Mouse (Mus musculus): ENCODE results near the gene Kntc1. TPM values are rescaled to one million over a fixed set of nuclear protein-coding genes. Genes with fewer than 3 reads are reported as not detected.

Gene Kntc1
- total and polyA plus RNA-seq, 2 experiments from 2014 or later = 4.1 to 7.1 TPM

DNA sequence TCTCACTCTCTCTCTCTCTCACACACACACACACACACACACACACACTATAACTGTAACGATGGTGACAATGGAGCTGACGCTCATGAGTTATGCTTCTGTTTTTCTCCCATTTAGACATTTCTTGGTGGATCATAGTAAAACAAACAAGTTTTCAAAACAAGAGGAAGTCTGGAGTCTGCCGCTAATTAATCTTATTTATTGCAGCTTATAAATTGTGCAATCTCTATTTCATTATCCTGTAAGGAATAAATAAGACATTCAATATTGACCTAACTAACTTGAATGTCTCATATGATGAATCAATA, 71.7 kb downstream of the Kntc1 start:
- no peak overlapping the region for H3K9ac ChIP-seq (replicated peaks; ENCODE audit: low read length)
- H3K27me3 ChIP-seq (ENCODE audit: insufficient read depth, low read length) = no peaks in the 10 kb centered on the region
- H3K9me3 ChIP-seq (ENCODE audit: low read length) = no peaks in the 10 kb centered on the region
- no peak overlapping the region for H3K4me3 ChIP-seq (ENCODE audit: low read length)
- H3K36me3 ChIP-seq (ENCODE audit: insufficient read depth, low read length) = no peaks in the 10 kb centered on the region
- 92% methylated on average over 3 of the region's 3 CpGs for WGBS
- H3K4me2 ChIP-seq (ENCODE audit: low read depth, low read length) = no peak overlapping the region
- TF ChIP-seq CTCF (IDR thresholded peaks at IDR 0.05; ENCODE audit: low read depth) = no peak
- H3K4me1 ChIP-seq (ENCODE audit: insufficient read depth, low read length) = no peaks in the 10 kb centered on the region
- no peak overlapping the region for H3K27ac ChIP-seq
- DNase-seq (ENCODE audit: low spot score) (no peak), ATAC-seq (no peak)

DNA sequence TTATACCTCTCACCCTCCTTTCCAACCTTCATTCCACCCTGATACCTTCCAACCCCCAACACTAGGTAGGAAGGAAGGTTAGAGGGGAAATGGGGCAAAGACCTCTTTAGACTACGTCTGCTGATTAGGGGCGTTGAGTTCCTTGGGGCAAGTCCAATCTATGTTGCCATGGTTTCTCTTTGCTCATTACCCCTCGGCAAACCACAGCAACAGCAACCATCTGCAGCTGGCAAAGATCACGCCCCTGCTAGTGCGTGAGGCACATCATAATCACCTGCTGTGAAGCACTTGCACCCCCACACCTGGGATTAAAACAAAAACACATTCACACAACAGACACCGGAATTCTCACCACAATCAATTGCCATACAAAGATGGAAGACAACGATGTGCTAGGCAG, 73.2 kb downstream of the Kntc1 start:
- no peak overlapping the region for H3K9ac ChIP-seq (replicated peaks; ENCODE audit: low read length)
- TF ChIP-seq CTCF (IDR thresholded peaks at IDR 0.05; ENCODE audit: low read depth) = no peak
- H3K36me3 ChIP-seq (ENCODE audit: insufficient read depth, low read length) = no peaks in the 10 kb centered on the region
- ATAC-seq (no peak), DNase-seq (ENCODE audit: low spot score) (peak; percentile 15)
- H3K4me2 ChIP-seq (ENCODE audit: low read depth, low read length) = no peak overlapping the region
- WGBS = 34% methylated on average over 7 of the region's 7 CpGs
- no peak overlapping the region for H3K27ac ChIP-seq
- H3K27me3 ChIP-seq (ENCODE audit: insufficient read depth, low read length) = no peaks in the 10 kb centered on the region
- no peaks in the 10 kb centered on the region for H3K9me3 ChIP-seq (ENCODE audit: low read length)
- no peak overlapping the region for H3K4me3 ChIP-seq (ENCODE audit: low read length)
- no peaks in the 10 kb centered on the region for H3K4me1 ChIP-seq (ENCODE audit: insufficient read depth, low read length)

DNA sequence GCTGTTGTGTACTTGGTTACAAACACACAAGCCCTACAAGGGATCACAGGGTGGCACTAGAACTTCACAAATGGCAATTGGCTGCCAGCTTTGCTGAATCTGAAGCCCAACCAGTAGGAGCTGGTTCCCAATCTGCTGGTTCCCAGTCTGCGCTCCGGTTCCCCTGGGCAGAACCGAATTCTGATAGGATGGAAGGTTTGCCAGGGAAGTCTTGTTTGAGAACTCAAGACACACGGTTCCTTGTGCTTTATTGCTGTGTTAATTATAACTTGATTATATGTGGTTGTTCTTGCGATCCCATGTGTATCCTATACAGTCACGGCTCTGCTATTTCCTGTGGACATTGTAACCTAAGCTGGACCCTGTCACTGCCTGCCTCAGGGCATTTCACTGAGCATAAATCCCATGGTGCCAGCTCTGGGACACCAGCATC, 78.2 kb downstream of the Kntc1 start:
- DNase-seq (ENCODE audit: low spot score) = peak; percentile 33
- 71% methylated on average over 6 of the region's 6 CpGs for WGBS

GRCm38 (mm10) chr5:123832309-123832708, 82.8 kb downstream of the Kntc1 start:
- no peaks in the 10 kb centered on the region for H3K27me3 ChIP-seq (ENCODE audit: insufficient read depth, low read length)
- H3K36me3 ChIP-seq (ENCODE audit: insufficient read depth, low read length) = no peaks in the 10 kb centered on the region
- no peaks in the 10 kb centered on the region for H3K9me3 ChIP-seq (ENCODE audit: low read length)
- ATAC-seq (no peak), DNase-seq (ENCODE audit: low spot score) (no peak)
- no peak overlapping the region for H3K4me3 ChIP-seq (ENCODE audit: low read length)
- 87% methylated on average over 7 of the region's 7 CpGs for WGBS
- TF ChIP-seq CTCF (IDR thresholded peaks at IDR 0.05; ENCODE audit: low read depth) = no peak
- no peaks in the 10 kb centered on the region for H3K4me1 ChIP-seq (ENCODE audit: insufficient read depth, low read length)
- H3K27ac ChIP-seq = no peak overlapping the region
- H3K4me2 ChIP-seq (ENCODE audit: low read depth, low read length) = no peak overlapping the region
- no peak overlapping the region for H3K9ac ChIP-seq (replicated peaks; ENCODE audit: low read length)

More for the DNA sequence above, 78.2 kb downstream of the Kntc1 start:
- peak; percentile 48 for TF ChIP-seq CTCF (IDR thresholded peaks at IDR 0.05; ENCODE audit: low read depth)
- Histone ChIP-seq H3K4me3 (ENCODE audit: low read length) (no peak overlapping the region), H3K4me1 (ENCODE audit: insufficient read depth, low read length) (no peaks in the 10 kb centered on the region), H3K27me3 (ENCODE audit: insufficient read depth, low read length) (no peaks in the 10 kb centered on the region), H3K27ac (no peak overlapping the region), H3K4me2 (ENCODE audit: low read depth, low read length) (no peak overlapping the region), H3K36me3 (ENCODE audit: insufficient read depth, low read length) (no peaks in the 10 kb centered on the region), H3K9me3 (ENCODE audit: low read length) (no peaks in the 10 kb centered on the region), H3K9ac (replicated peaks; ENCODE audit: low read length) (no peak overlapping the region)
- no peak for ATAC-seq

DNA sequence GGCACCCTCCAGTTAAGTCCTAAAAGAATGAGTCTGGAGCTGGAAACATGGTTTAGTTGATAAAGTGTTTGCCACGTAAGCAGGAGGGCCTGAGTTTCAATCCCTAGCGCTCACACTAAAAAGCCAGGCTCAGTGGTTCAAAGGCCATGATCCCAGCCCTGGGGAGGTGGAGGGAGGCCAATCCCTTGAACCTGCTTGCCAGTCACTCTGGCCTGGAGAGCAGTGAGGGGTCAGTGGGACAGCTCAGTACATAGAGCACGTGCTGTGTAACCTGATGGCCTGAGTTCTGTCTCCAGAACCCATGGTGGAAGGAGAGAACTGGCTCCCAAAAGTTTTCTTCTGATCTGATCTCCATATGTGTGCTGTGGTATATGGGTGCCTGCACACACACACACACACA, 85.3 kb downstream of the Kntc1 start:
- TF ChIP-seq CTCF (IDR thresholded peaks at IDR 0.05; ENCODE audit: low read depth) = no peak

DNA sequence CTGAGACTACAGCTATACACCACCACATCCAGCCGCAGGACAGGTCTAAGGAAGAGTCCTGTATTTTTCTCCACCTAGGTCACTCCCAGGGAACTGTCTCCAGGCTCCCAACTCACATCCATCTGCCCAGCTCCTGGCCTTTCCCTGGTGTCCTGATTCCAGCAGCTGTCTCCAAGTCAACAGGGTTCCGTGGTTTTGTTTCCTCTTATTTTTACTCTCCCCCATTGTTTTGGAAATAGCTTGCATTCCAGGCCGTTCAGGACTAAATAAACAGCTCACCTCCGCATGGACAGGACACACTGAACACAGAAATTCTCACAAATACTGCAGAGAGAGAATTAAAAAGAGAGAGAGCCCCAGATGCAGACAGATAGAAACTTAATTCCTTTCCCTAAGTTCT, 87.9 kb downstream of the Kntc1 start:
- no peak for TF ChIP-seq CTCF (IDR thresholded peaks at IDR 0.05; ENCODE audit: low read depth)
- no peak for ATAC-seq
- Histone ChIP-seq H3K9ac (replicated peaks; ENCODE audit: low read length) (no peak overlapping the region), H3K4me3 (ENCODE audit: low read length) (no peak overlapping the region), H3K4me1 (ENCODE audit: insufficient read depth, low read length) (no peaks in the 10 kb centered on the region), H3K9me3 (ENCODE audit: low read length) (no peaks in the 10 kb centered on the region), H3K27me3 (ENCODE audit: insufficient read depth, low read length) (no peaks in the 10 kb centered on the region), H3K27ac (no peak overlapping the region), H3K36me3 (ENCODE audit: insufficient read depth, low read length) (no peaks in the 10 kb centered on the region), H3K4me2 (ENCODE audit: low read depth, low read length) (no peak overlapping the region)
- DNase-seq (ENCODE audit: low spot score) = no peak
- whole genome bisulfite sequencing = 42% methylated on average over 4 of the region's 4 CpGs

More for the DNA sequence above, 85.3 kb downstream of the Kntc1 start:
- H3K36me3 ChIP-seq (ENCODE audit: insufficient read depth, low read length) = no peaks in the 10 kb centered on the region
- H3K4me1 ChIP-seq (ENCODE audit: insufficient read depth, low read length) = no peaks in the 10 kb centered on the region
- no peaks in the 10 kb centered on the region for H3K27me3 ChIP-seq (ENCODE audit: insufficient read depth, low read length)
- no peaks in the 10 kb centered on the region for H3K9me3 ChIP-seq (ENCODE audit: low read length)
- ATAC-seq = no peak
- H3K27ac ChIP-seq = no peak overlapping the region
- 83% methylated on average over 3 of the region's 3 CpGs for WGBS
- no peak overlapping the region for H3K4me2 ChIP-seq (ENCODE audit: low read depth, low read length)
- H3K9ac ChIP-seq (replicated peaks; ENCODE audit: low read length) = no peak overlapping the region
- H3K4me3 ChIP-seq (ENCODE audit: low read length) = no peak overlapping the region
- DNase-seq (ENCODE audit: low spot score) = no peak

DNA sequence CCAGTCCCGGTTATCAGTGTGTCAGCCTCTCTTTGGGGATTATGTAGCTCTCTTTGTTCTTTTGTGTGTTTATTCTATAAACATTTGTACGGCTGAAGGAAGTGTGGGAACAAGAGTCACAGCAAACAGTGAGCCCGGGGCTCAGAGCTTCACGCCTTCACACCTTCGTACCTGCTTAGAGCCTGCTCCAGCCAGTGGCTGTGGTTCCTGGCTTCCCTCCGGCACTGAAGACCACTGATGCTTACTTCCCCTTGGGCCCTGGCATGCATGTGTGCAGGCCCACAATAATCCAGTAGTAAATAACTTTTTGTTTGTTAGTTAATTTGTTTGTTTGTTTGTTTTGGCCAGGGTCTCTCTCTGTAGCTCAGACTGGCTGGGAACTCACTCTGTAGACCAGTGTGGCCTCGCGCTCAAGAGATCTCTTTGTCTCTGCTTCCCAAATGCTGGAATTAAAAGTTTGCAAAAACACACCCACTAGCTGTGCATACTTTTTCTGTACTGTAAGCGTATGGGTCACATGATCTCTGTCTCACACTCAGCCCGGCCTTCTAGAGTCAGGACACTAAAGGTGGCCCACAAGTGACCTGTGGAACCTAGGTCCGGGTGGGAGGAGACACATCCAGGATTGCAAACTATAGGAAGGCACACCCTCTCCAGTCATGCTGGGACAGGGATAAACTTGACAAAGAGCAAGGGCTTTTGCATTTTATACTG, 92.9 kb downstream of the Kntc1 start:
- Histone ChIP-seq H3K4me1 (ENCODE audit: insufficient read depth, low read length) (no peaks in the 10 kb centered on the region), H3K36me3 (ENCODE audit: insufficient read depth, low read length) (no peaks in the 10 kb centered on the region), H3K4me3 (ENCODE audit: low read length) (no peak overlapping the region), H3K4me2 (ENCODE audit: low read depth, low read length) (no peak overlapping the region), H3K27ac (no peak overlapping the region), H3K9ac (replicated peaks; ENCODE audit: low read length) (no peak overlapping the region), H3K9me3 (ENCODE audit: low read length) (no peaks in the 10 kb centered on the region), H3K27me3 (ENCODE audit: insufficient read depth, low read length) (no peaks in the 10 kb centered on the region)
- no peak for ATAC-seq
- TF ChIP-seq CTCF (IDR thresholded peaks at IDR 0.05; ENCODE audit: low read depth) = no peak
- no peak for DNase-seq (ENCODE audit: low spot score)
- 64% methylated on average over 11 of the region's 11 CpGs for WGBS
